Mouse (Mus musculus): ENCODE results near the gene Arl3.

Gene Arl3

GRCm38 (mm10) chr19:46534542-46535098 is 38.4 kb downstream of the Arl3 start:
- in situ Hi-C loops (cut with MboI, MseI), result loop anchor here (10.0 kb wide), 1 partner anchor 390 kb away; the partner anchor contains the start of gene Pitx3

GRCm38 (mm10) chr19:46533525-46533924 is 39.5 kb downstream of the Arl3 start:
- in situ Hi-C loops (cut with MboI, MseI), result loop anchor here (10.0 kb wide), 1 partner anchor 389 kb away; the partner anchor contains the start of gene Pitx3

- in situ Hi-C loops (cut with MboI, MseI), result loop anchor here (10.0 kb wide), 1 partner anchor 388 kb away; the partner anchor contains the start of gene Pitx3
These were observed 39.9 kb downstream of the Arl3 start for GRCm38 (mm10) chr19:46533066-46533465.

GRCm38 (mm10) chr19:46532031-46532688 is 40.8 kb downstream of the Arl3 start:
- in situ Hi-C loops (cut with MboI, MseI), result loop anchor here (10.0 kb wide), 1 partner anchor 387 kb away; the partner anchor contains the start of gene Pitx3

GRCm38 (mm10) chr19:46531071-46532030 is 41.6 kb downstream of the Arl3 start:
- in situ Hi-C loops (cut with MboI, MseI), result loop anchor here (10.0 kb wide), 1 partner anchor 387 kb away; the partner anchor contains the start of gene Pitx3

GRCm38 (mm10) chr19:46530449-46530990 is 42.5 kb downstream of the Arl3 start:
- in situ Hi-C loops (cut with MboI, MseI), result loop anchor here (10.0 kb wide), 1 partner anchor 386 kb away; the partner anchor contains the start of gene Pitx3

GRCm38 (mm10) chr19:46529601-46530448 is 43.2 kb downstream of the Arl3 start:
- in situ Hi-C loops (cut with MboI, MseI), result loop anchor here (10.0 kb wide), 1 partner anchor 385 kb away; the partner anchor contains the start of gene Pitx3

- in situ Hi-C loops (cut with MboI, MseI), result no loop called here
These were observed 44.3 kb downstream of the Arl3 start for GRCm38 (mm10) chr19:46528529-46529213.

- in situ Hi-C loops (cut with MboI, MseI), result no loop called here
These were observed 45.1 kb downstream of the Arl3 start for GRCm38 (mm10) chr19:46527632-46528528.

- in situ Hi-C loops (cut with MboI, MseI), result no loop called here
These were observed 47.0 kb downstream of the Arl3 start for GRCm38 (mm10) chr19:46525691-46526631.

- in situ Hi-C loops (cut with MboI, MseI), result no loop called here
These were observed 48.2 kb downstream of the Arl3 start for GRCm38 (mm10) chr19:46524601-46525321.

- in situ Hi-C loops (cut with MboI, MseI), result no loop called here
These were observed 48.9 kb downstream of the Arl3 start for GRCm38 (mm10) chr19:46524152-46524544.

- in situ Hi-C loops (cut with MboI, MseI), result no loop called here
These were observed 49.4 kb downstream of the Arl3 start for GRCm38 (mm10) chr19:46523480-46524151.

- in situ Hi-C loops (cut with MboI, MseI), result no loop called here
These were observed 49.9 kb downstream of the Arl3 start for GRCm38 (mm10) chr19:46523131-46523479.

- in situ Hi-C loops (cut with MboI, MseI), result no loop called here
These were observed 50.5 kb downstream of the Arl3 start for GRCm38 (mm10) chr19:46522433-46523044.

GRCm38 (mm10) chr19:46521698-46522097 is 51.3 kb downstream of the Arl3 start:
- in situ Hi-C loops (cut with MboI, MseI), result no loop called here
